Mouse (Mus musculus) ES-Bruce4 (cell line): ENCODE results near the gene Arhgap23. TPM values are rescaled to one million over a fixed set of nuclear protein-coding genes. Genes with fewer than 3 reads are reported as not detected.

ENCODE experiments used
- H3K27ac ChIP-seq: 2 replicates; pipeline ENCODE4 v1.5.1; 2012; ENCODE audit warnings: low read length, inconsistent platforms; ENCODE audit not compliant: insufficient read depth
- H3K27me3 ChIP-seq: 2 replicates; pipeline ENCODE4 v1.6.1; 2012; ENCODE audit warnings: mild to moderate bottlenecking, low read length, inconsistent platforms; ENCODE audit not compliant: control insufficient read depth, poor library complexity, insufficient read depth, severe bottlenecking
- H3K36me3 ChIP-seq: 2 replicates; pipeline ENCODE4 v1.6.1; 2012; ENCODE audit warnings: inconsistent platforms, mild to moderate bottlenecking, low read length, moderate library complexity; ENCODE audit not compliant: control insufficient read depth, poor library complexity, insufficient read depth, severe bottlenecking
- H3K4me1 ChIP-seq: one replicate; pipeline ENCODE4 v1.8.1; 2011; ENCODE audit warnings: low read length; ENCODE audit not compliant: control insufficient read depth, insufficient read depth
- H3K4me3 ChIP-seq: 2 replicates; pipeline ENCODE4 v1.5.1; 2011; ENCODE audit warnings: low read depth, mild to moderate bottlenecking, low read length
- H3K9ac ChIP-seq: 2 replicates; pipeline ENCODE4 v1.6.1; 2012; ENCODE audit warnings: low read depth, mild to moderate bottlenecking, inconsistent platforms; ENCODE audit not compliant: poor library complexity, severe bottlenecking
- H3K9me3 ChIP-seq: replicated peaks from 2 replicates; pipeline ENCODE4 v1.6.1; 2012; ENCODE audit warnings: mild to moderate bottlenecking, low read length, inconsistent platforms; ENCODE audit not compliant: control insufficient read depth, poor library complexity, insufficient read depth, severe bottlenecking
- CTCF ChIP-seq: IDR thresholded peaks from one replicate; pipeline ENCODE4 v1.8.1; 2011; ENCODE audit warnings: low read depth, low read length
- EP300 ChIP-seq: IDR thresholded peaks from 2 replicates; pipeline ENCODE4 v1.6.1; 2011; ENCODE audit warnings: low read depth, low read length; ENCODE audit not compliant: insufficient read depth
- POLR2A ChIP-seq: IDR thresholded peaks from one replicate; pipeline ENCODE4 v1.8.1; 2011; ENCODE audit warnings: low read length; ENCODE audit not compliant: insufficient read depth
- polyA plus RNA-seq: library from polyadenylated mRNA; stranded (reverse); fragments of >200 nt; gene quantifications from 2 replicates; pipeline ENCODE4 v1.2.4, GENCODE M21; 2011; ENCODE audit warnings: low read depth; ENCODE audit not compliant: missing spikeins, insufficient read depth, insufficient read length

The Arhgap23 gene
- polyA plus RNA-seq, 1 experiment: 30.3 TPM

DNA sequence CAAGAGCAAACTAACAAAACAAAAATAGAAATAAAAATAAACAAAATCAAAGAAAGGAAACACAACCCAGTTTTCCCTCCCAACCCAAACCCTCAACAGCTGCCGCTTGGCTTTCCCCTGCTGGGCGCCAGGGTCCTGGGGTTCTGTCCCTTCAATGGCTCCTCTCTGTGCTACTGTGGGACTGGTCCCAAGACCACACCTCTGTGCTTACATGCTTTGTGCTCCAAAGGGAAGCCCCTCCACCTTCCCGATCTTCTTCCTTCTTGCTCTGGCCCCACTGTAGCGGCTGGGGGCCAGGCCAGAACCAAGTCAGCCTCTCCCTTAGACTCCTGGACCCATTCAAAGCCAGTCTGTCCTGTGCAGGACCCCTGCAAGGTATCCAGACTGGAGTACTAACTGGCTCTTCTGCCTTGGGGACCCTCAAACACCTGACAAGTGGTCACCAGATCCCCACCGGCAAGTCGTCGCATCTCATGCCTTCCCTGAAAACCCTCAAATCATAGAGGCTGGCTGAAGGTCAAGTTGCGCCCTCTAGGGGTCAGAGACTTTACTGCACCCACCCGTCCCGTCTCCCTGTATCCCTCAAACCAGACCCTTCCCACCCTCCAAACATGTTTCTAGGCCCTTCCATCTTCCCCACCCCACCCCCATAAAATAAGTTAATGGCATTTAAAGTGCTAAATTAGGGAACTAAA lies 95.8 kb downstream of the Arhgap23 start:
- H3K4me1 ChIP-seq: peaks cover 4% of the 10 kb centered on the region
- peak overlapping the region; percentile 56 for H3K4me3 ChIP-seq
- peak overlapping the region; percentile 83 for H3K27ac ChIP-seq
- no peak for TF ChIP-seq POLR2A
- TF ChIP-seq EP300: no peak
- TF ChIP-seq CTCF: peak; percentile 91
- H3K9ac ChIP-seq: peak overlapping the region; percentile 74
- H3K36me3 ChIP-seq: no peaks in the 10 kb centered on the region
- H3K9me3 ChIP-seq: no peaks in the 10 kb centered on the region
- H3K27me3 ChIP-seq: no peaks in the 10 kb centered on the region

DNA sequence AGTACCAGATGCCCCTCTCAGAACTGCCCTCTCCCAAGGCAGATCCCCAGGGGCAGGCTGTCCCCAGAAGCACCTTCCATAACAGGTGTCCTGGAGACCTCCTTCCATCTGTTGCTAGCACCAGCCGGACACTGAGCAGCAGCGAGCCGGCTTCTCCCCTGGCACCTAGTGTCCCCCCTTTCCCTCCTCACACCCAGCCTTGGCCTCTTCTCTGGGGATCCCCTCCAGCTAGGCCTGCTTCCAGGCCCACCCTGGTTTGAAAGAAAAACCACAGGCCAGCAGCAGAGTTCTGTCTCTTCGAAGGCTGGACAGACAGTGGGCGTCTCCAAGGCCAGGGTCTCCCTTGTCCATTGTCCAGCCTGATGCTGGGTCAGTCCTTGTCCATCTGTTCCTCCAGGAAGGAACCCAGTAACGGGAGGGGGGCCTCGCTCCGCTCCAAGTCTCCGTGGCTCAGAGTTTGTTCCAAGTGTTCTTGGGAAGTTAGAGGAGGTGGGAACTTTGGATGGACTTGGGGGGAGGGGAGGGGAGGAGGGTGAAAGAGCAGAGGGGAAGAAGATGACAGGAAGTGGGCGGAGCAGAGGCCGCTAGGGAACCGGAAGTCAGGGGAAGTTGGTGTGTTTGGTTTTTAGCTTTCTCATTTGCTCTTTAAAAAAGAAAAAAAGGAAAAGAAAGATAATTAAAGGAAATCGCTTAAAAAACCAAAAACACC lies 96.5 kb downstream of the Arhgap23 start:
- no peaks in the 10 kb centered on the region for H3K27me3 ChIP-seq
- no peaks in the 10 kb centered on the region for H3K36me3 ChIP-seq
- H3K4me3 ChIP-seq: peak overlapping the region; percentile 82
- H3K27ac ChIP-seq: peak overlapping the region; percentile 83
- H3K9ac ChIP-seq: peak overlapping the region; percentile 74
- H3K9me3 ChIP-seq: no peaks in the 10 kb centered on the region
- no peak for TF ChIP-seq EP300
- TF ChIP-seq CTCF: no peak
- no peak for TF ChIP-seq POLR2A
- H3K4me1 ChIP-seq: peaks cover 4% of the 10 kb centered on the region

DNA sequence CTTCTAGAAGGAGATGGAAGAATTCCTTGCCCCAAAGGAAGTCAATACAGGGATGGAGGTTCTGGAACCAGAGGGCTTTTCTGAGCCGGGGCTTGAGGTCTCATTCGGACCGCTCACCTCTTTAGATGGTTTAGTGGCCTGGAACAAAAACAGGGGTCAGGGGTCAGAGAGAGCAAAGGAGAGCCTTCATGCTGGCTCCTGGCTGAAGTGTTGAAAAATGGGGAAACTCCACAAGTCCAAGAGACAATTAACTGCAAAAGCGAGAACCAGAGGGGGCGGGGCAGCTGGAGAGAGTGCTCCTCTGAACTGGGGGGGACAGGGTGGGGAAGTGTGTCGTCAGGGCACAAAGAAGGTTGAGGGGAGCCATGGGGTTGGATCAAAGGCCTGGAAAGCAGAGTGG lies 97.2 kb downstream of the Arhgap23 start:
- H3K9ac ChIP-seq: peak overlapping the region; percentile 74
- peak overlapping the region; percentile 82 for H3K4me3 ChIP-seq
- no peaks in the 10 kb centered on the region for H3K9me3 ChIP-seq
- no peaks in the 10 kb centered on the region for H3K27me3 ChIP-seq
- H3K27ac ChIP-seq: no peak overlapping the region
- peaks cover 4% of the 10 kb centered on the region for H3K4me1 ChIP-seq
- no peaks in the 10 kb centered on the region for H3K36me3 ChIP-seq
- TF ChIP-seq CTCF (no peak), POLR2A (no peak), EP300 (no peak)

DNA sequence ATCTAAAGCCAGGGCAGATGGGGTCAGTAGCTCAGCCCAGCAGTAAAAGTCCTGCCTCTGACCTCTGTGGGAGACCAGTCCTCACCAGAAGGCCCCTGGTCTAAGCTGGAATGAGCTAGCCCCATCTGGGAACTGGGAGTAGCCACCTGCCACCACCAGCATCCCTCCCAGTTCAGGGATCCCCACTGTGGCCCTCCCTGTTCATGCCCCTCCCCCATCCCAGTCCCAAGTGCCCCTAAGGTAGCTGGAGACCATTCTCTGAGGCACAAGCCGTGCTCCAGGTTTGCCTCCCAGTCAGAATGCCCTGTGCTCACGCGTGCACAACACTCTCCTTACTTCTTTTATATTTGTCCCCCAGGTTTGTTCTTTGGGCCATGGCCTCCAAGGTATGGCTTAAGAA lies 97.7 kb downstream of the Arhgap23 start:
- Histone ChIP-seq H3K36me3 (no peaks in the 10 kb centered on the region), H3K4me3 (no peak overlapping the region), H3K9ac (no peak overlapping the region), H3K27ac (no peak overlapping the region), H3K27me3 (no peaks in the 10 kb centered on the region), H3K4me1 (peaks cover 4% of the 10 kb centered on the region), H3K9me3 (no peaks in the 10 kb centered on the region)
- TF ChIP-seq EP300 (no peak), CTCF (no peak), POLR2A (no peak)

DNA sequence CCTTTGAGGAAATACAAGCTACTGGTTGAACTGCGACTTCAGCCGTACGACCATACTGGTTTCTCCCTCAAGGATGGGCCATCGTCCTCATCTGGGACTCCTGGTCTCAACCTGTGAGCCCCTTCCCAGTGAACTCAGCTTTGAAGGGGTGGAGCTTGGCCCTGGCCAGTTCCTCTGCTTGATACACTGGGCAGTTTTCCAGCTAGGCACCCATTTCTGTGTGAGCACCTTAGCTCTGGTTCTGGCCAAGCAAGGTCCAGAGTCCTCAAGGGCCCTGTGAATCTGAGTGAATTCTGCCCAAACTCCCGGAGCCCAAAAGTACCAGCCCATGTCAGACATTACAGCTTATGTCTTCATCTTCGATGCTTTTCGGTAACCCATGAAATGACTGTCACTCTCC lies 105.2 kb downstream of the Arhgap23 start:
- Histone ChIP-seq H3K27ac (no peak overlapping the region), H3K4me3 (no peak overlapping the region), H3K4me1 (peaks cover 2% of the 10 kb centered on the region), H3K27me3 (no peaks in the 10 kb centered on the region), H3K9me3 (no peaks in the 10 kb centered on the region), H3K36me3 (no peaks in the 10 kb centered on the region), H3K9ac (no peak overlapping the region)
- TF ChIP-seq EP300 (no peak), CTCF (no peak), POLR2A (no peak)
